Mouse (Mus musculus): Measurements from ENCODE around the gene Numa1.
"Not testable (repeated sequence)": the region's sequence is repeated elsewhere in the genome, so short reads cannot be mapped to it uniquely, and the experiment has no call there.

Gene Numa1

GRCm38 (mm10) chr7:101985081-101985480 is 51.2 kb downstream of the Numa1 start:
- no peak for DNase-seq (ENCODE audit: low spot score)

GRCm38 (mm10) chr7:101994241-101994640 is 60.3 kb downstream of the Numa1 start:
- no peak for DNase-seq (ENCODE audit: low spot score)

- peak; percentile 63 for DNase-seq (ENCODE audit: low spot score)
Observed at GRCm38 (mm10) chr7:101998194-101998927, 64.5 kb downstream of the Numa1 start.

DNA sequence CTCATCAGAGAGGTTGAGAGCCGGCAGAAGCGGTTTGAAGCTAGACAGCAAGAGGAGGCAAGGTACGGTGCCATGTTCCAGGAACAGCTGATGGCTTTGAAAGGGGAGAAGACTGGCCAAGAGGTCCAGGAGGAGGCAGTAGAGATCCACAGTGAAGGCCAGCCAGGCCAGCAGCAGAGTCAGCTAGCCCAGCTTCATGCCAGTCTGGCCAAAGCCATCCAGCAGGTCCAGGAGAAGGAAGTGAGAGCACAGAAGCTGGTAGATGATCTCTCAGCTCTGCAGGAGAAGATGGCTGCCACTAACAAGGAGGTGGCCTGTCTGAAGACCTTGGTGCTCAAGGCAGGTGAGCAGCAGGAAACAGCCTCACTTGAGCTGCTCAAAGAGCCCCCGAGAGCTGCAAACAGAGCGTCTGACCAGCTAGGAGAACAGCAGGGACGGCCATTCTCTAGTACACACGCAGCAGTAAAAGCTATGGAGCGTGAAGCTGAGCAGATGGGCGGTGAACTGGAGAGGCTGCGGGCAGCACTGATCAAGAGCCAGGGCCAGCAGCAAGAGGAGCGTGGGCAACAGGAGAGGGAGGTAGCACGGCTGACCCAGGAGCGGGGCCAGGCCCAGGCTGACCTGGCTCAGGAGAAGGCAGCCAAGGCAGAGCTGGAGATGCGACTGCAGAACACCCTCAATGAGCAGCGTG is 65.7 kb downstream of the Numa1 start:
- DNase-seq (ENCODE audit: low spot score): no peak

- DNase-seq (ENCODE audit: low spot score): no peak
Observed at GRCm38 (mm10) chr7:102000296-102000695, 66.4 kb downstream of the Numa1 start.

- no peak for DNase-seq (ENCODE audit: low spot score)
Observed at GRCm38 (mm10) chr7:102000921-102001630, 67.2 kb downstream of the Numa1 start.

DNA sequence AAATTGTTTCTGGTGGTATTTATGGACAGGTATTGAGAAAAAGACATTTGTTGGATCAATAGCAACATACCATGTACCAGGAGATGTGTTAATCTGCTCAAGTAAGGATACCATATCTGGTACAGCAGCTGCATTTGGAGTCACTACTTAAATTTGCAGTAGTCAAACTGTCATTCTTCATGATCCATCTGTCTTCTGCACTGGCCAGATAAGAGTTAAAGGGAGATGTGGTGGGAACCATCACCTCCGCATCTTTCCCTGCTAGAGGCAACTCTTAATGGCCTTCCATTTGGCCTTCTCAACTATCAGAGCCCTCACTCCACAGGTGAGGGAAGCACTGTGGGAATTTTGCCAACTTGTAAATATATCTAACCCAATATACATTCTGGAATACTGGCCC is 72.6 kb downstream of the Numa1 start:
- peak; percentile 76 for DNase-seq (ENCODE audit: low spot score)

- no peak for DNase-seq (ENCODE audit: low spot score)
Observed at GRCm38 (mm10) chr7:102011855-102012254, 77.9 kb downstream of the Numa1 start.

GRCm38 (mm10) chr7:102013416-102013815 is 79.5 kb downstream of the Numa1 start:
- no peak for DNase-seq (ENCODE audit: low spot score)

DNA sequence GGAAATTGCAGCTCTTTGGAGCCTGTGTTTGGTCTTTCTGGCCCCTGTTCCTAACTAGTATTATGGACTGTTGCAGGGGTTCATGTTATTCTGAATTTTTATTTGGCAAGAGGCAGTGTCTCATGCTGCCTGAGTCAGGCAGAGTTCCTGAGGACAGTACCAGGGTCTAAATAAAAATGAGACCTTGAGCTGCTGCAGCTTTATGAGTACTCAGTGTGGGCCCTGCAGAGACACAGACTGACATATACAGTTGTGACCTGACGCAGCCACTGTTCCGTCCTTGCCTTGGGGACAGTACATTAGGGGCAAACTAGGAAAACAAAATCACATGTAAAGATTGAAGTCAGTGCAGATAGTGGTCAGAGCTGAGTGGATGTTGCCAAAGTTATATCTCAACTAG is 81.1 kb downstream of the Numa1 start:
- no peak for DNase-seq (ENCODE audit: low spot score)

DNA sequence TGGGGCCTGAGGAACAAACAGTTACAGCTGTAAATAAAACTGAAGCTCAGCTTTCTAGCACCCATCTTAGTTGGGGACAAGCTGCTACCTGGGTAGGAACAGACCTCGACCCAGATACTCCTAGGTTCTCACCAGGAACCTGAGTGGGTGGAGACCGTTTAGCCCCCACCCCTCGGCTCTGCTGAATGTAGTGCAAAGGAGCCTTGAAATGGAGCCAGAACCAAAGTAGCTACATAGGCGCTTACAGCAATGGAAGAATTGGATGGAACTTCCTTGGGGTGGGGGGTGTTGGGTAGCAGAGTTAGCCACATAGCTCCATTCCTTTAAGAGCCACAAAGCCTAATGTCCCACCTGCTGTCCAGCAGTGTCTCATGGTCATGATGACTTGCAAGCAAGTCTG is 83.0 kb downstream of the Numa1 start:
- DNase-seq (ENCODE audit: low spot score): no peak

DNA sequence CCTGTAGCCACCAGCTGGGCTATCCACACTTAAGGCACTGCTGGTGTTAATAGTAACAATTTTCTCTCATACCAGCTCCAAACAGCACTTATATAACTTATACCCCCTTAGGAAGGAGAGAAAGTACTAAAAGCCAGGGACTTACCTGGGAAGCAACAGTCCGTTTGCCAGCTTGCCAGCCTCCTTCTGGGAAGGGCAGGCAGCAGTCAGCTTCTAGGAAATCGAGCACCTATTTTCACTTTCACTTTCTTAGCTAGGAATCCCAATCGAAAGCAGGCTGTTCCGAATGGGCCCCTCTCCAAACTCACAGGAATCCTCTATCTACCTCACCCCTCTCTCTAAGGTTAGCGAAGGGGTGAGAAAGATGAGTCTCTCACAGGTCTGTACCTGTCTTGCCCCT is 83.5 kb downstream of the Numa1 start:
- no peak for DNase-seq (ENCODE audit: low spot score)

- no peak for DNase-seq (ENCODE audit: low spot score)
Observed at GRCm38 (mm10) chr7:102018034-102018433, 84.1 kb downstream of the Numa1 start.

DNA sequence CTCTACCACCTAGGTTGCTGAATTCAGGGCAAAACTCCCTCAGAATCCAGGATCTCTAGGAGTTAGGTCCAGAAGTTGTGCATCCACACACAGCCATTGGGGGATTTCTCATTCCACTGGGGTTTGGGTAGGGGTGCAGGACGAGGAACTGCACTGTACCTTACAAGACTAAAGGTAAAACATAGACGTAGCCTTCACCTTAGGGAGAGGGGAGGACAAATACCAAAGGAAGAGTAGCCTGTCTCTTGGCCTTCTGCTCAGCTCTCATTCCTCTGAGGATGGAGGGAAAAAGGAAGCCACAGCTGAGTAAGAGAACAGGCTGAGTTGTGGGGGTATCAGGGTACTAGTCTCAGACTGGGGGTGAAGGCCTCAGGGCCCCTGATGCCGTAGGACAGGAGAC is 84.7 kb downstream of the Numa1 start, which contains the start of gene Il18bp:
Il18bp (minus strand) TSS at position 101 of the 400 bp plus-strand sequence.
- no peak for DNase-seq (ENCODE audit: low spot score)

DNA sequence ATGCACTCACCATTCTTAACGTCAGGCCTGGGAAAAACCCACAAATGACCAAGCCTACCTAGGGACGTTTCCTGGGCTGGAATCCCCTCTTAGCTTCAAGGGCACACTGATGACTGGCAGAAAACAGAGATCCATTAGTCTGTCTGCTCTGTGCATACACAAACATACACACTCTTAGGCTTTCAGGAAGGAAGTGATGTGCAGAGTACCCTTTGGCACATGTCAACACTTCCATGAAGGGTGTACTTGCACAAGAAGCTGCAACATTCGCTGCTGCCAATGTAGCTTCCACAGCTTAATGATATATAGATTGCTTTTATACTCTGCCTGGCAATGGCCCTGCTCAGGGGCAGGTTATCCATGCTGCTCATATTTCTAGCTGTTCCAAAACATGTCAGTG is 85.5 kb downstream of the Numa1 start:
- DNase-seq (ENCODE audit: low spot score): no peak

GRCm38 (mm10) chr7:102020934-102021333 is 87.0 kb downstream of the Numa1 start:
- not testable (repeated sequence) for DNase-seq (ENCODE audit: low spot score)

GRCm38 (mm10) chr7:102023821-102024220 is 89.9 kb downstream of the Numa1 start:
- DNase-seq (ENCODE audit: low spot score): no peak

DNA sequence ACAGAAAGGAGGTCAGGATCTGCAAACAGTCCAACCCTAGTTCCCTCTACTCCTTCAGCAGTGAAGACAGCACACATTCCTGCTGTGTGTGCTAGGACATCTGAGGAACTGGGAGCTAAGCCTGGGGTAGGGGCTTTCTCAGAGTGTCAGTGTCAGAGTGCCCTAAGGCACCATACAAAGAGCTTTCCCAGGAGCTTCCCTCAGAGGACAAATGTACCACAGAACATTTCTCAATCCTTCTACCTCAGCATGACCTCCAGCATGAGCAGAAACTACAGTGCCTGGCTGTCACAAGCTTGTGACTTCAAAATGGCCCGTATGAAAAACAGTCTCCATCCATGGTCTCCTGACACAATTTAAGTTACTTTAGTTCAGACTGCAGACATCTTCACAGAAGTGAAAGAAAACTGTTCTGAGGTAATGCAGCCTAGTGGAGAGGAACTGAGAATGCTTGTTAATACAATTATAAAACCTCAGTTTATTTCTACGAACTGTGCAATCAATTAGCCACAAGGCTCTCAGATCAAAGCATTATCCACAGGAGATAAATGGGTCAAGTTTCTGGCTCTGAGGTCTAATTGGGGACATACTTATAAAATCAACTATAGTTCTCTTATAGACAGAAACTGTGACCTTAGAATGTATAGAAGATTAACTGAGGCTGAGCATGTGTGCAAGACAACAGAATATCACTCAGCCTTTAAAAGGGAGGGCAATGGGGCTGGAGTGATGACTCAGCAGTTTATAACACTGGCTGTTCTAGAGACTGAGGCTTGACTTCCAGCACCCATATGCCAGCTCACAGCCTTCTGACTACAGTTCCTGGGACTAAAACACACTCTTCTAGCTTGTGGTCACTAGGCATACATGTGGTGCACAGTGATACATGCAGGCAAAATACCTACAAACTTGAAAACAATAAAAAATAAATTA is 91.5 kb downstream of the Numa1 start:
- DNase-seq (ENCODE audit: low spot score): peak; percentile 45

- peak; percentile 19 for DNase-seq (ENCODE audit: low spot score)
Observed at GRCm38 (mm10) chr7:102034904-102035303, 101.0 kb downstream of the Numa1 start.

DNA sequence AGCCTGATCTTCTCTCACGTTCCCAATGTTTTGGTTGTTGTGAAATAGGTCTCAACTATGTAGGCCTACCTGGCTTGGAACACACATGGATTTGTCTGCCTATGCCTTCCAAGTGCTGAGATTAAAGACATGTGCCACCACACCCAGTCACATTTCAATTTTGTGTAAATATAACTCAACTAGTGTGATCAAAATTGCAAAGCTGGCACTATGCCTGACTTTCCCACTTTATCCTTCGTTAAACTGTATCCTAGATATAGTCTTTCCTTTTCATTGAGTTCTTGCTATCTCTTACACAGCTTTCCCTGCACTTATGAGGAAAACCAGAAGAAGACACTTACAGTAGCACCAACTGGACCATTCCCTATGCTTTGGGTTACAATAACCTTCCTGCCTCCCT is 101.6 kb downstream of the Numa1 start:
- DNase-seq (ENCODE audit: low spot score): no peak

DNA sequence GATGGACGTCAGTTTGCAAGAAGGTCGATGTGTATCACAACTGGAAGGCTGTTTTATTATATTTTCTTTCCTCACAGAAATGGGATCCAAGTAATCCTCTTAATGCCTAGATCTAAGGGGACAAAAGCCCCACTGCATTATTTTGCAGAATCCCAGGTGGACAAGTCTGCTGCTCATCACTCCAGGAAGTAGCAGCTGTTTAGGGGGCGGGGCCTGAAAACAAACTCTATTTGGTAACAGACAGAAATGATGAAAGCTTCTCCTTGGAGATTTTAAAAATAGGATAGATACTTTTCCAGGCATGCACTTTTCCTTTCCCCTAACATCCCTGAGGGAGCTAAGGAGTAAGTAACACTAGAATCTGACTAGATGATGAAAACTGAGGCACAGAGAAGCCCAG is 103.4 kb downstream of the Numa1 start:
- no peak for DNase-seq (ENCODE audit: low spot score)

GRCm38 (mm10) chr7:102042314-102042713 is 108.4 kb downstream of the Numa1 start:
- no peak for DNase-seq (ENCODE audit: low spot score)
